Mouse (Mus musculus) megakaryocyte-erythroid progenitor cell, adult 5-6 weeks (primary cell): Measurements from ENCODE around the gene Pax5. TPM values are rescaled to one million over a fixed set of nuclear protein-coding genes. Genes with fewer than 3 reads are reported as not detected.

Source experiments
- ATAC-seq: replicated peaks from 2 replicates; pipeline ENCODE4 v1.8.0; 2016; ENCODE audit warnings: mild to moderate bottlenecking, inconsistent platforms; ENCODE audit not compliant: severe bottlenecking, poor library complexity, low FRiP score, low TSS enrichment
- total RNA-seq, 2 experiments: library from RNA; stranded (forward) in 1 of 2; stranded (reverse) in 1 of 2; fragments of 200-1000, 215-1000 nt in 1 of 2; fragments of >200 nt in 1 of 2; fragmentation: Nextera tagmentation in 1 of 2; gene quantifications; 2 replicates each; pipeline ENCODE4 v1.2.3; 2014 to 2017

Pax5 gene
- total RNA-seq, 2 experiments from 2014 or later, result 0.33 to 15.7 TPM

- no peak for ATAC-seq
Observed at GRCm38 (mm10) chr4:44670380-44670779, 39.9 kb downstream of the Pax5 start.

GRCm38 (mm10) chr4:44669485-44670181 is 40.7 kb downstream of the Pax5 start:
- ATAC-seq, result no peak

- no peak for ATAC-seq
Observed at GRCm38 (mm10) chr4:44668574-44668973, 41.7 kb downstream of the Pax5 start.

GRCm38 (mm10) chr4:44668172-44668571 is 42.1 kb downstream of the Pax5 start:
- no peak for ATAC-seq

- ATAC-seq, result no peak
Observed at GRCm38 (mm10) chr4:44667369-44667768, 42.9 kb downstream of the Pax5 start.

- ATAC-seq, result no peak
Observed at GRCm38 (mm10) chr4:44664767-44665056, 45.6 kb downstream of the Pax5 start.

GRCm38 (mm10) chr4:44664004-44664766 is 46.1 kb downstream of the Pax5 start:
- no peak for ATAC-seq

- ATAC-seq, result no peak
Observed at GRCm38 (mm10) chr4:44663489-44663888, 46.8 kb downstream of the Pax5 start.

GRCm38 (mm10) chr4:44645181-44645580 is 65.1 kb downstream of the Pax5 start:
- ATAC-seq, result no peak

- ATAC-seq, result no peak
Observed at GRCm38 (mm10) chr4:44641831-44642587, 68.3 kb downstream of the Pax5 start.

- ATAC-seq, result no peak
Observed at GRCm38 (mm10) chr4:44635618-44636017, 74.7 kb downstream of the Pax5 start.

GRCm38 (mm10) chr4:44633694-44634524 is 76.4 kb downstream of the Pax5 start:
- ATAC-seq, result no peak

GRCm38 (mm10) chr4:44630059-44630458 is 80.2 kb downstream of the Pax5 start:
- no peak for ATAC-seq

GRCm38 (mm10) chr4:44627890-44628289 is 82.4 kb downstream of the Pax5 start:
- no peak for ATAC-seq

GRCm38 (mm10) chr4:44625108-44625424 is 85.2 kb downstream of the Pax5 start:
- no peak for ATAC-seq

- ATAC-seq, result no peak
Observed at GRCm38 (mm10) chr4:44624232-44625107, 85.8 kb downstream of the Pax5 start.

GRCm38 (mm10) chr4:44623435-44623727 is 86.9 kb downstream of the Pax5 start:
- no peak for ATAC-seq

GRCm38 (mm10) chr4:44622682-44623434 is 87.4 kb downstream of the Pax5 start:
- ATAC-seq, result no peak
